Mouse (Mus musculus) E14TG2a.4 (cell line): Measurements from ENCODE around the gene Sipa1l1.

Experiments used
- H3K27me3 ChIP-seq: 2 replicates; pipeline ENCODE4 v1.6.1; 2014; ENCODE audit warnings: low read length, control low read depth; ENCODE audit not compliant: insufficient read depth
- H3K36me3 ChIP-seq: 2 replicates; pipeline ENCODE4 v1.6.1; 2014; ENCODE audit warnings: low read length, control low read depth; ENCODE audit not compliant: insufficient read depth
- H3K4me1 ChIP-seq: replicated peaks from 2 replicates; pipeline ENCODE4 v1.6.1; 2014; ENCODE audit warnings: low read depth, low read length, control low read depth
- H3K4me3 ChIP-seq: replicated peaks from 2 replicates; pipeline ENCODE4 v1.5.1; 2014; ENCODE audit warnings: mild to moderate bottlenecking, low read length
- H3K9me3 ChIP-seq: 2 replicates; pipeline ENCODE4 v1.6.1; 2014; ENCODE audit warnings: low read length, control low read depth
- CTCF ChIP-seq: conservative IDR thresholded peaks from 2 replicates; pipeline ENCODE4 v1.5.1; 2014; ENCODE audit warnings: low read length
- NANOG ChIP-seq: IDR thresholded peaks from 2 replicates; pipeline ENCODE4 v1.6.1; 2014; ENCODE audit warnings: borderline replicate concordance, low read length, mixed read lengths
- POU5F1 ChIP-seq: IDR thresholded peaks from 2 replicates; pipeline ENCODE4 v1.6.1; 2014; ENCODE audit warnings: low read length, borderline replicate concordance

The Sipa1l1 gene

DNA sequence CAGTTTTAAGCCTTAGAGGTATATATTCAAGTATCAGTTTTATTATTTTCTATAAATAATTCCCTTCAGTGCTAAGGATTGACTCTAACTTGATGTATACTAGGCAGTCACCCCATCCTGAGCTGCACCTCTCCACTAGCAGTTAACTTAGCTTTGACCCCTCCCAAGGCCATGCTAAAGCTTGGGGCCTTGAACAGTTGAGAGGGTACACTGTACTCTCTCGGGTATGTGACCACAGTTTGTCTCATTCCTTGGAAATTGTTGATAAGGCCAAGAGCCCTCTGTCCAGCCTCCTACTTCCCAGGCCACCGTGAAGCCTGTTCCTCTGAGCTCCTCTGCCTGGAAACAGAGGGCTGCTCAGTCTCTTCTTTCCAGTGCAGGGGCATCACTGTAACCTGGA lies 187.4 kb downstream of the Sipa1l1 start:
- Histone ChIP-seq H3K4me1 (peaks cover 12% of the 10 kb centered on the region), H3K4me3 (no peak overlapping the region), H3K27me3 (no peaks in the 10 kb centered on the region), H3K9me3 (no peaks in the 10 kb centered on the region), H3K36me3 (peaks cover 20% of the 10 kb centered on the region; the same call in 1 of the 2 replicates)
- TF ChIP-seq POU5F1: no peak

DNA sequence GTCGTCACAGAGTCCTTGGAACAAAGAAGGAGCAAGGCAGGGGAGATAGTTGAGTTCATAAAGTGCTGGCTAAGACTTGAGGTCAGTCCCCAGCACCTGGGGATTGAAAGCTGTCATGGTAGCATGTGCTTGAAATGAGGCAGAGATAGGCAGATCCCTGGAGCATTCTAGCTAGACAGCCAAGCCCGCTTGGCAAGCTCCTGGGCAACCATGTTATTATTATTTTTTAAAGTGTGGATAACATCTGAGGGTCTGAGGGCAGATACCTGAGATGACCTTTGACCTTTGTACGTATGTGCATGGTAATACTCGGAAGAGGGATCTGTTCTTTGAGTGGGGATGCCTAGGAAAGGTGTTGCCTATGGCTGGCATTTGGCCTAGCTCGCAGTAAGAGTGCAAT lies 188.3 kb downstream of the Sipa1l1 start:
- Histone ChIP-seq H3K36me3 (peaks cover 21% of the 10 kb centered on the region), H3K9me3 (no peaks in the 10 kb centered on the region), H3K4me1 (peaks cover 12% of the 10 kb centered on the region), H3K4me3 (no peak overlapping the region), H3K27me3 (no peaks in the 10 kb centered on the region)
- no peak for TF ChIP-seq CTCF
- TF ChIP-seq NANOG: no peak
- TF ChIP-seq POU5F1: no peak

DNA sequence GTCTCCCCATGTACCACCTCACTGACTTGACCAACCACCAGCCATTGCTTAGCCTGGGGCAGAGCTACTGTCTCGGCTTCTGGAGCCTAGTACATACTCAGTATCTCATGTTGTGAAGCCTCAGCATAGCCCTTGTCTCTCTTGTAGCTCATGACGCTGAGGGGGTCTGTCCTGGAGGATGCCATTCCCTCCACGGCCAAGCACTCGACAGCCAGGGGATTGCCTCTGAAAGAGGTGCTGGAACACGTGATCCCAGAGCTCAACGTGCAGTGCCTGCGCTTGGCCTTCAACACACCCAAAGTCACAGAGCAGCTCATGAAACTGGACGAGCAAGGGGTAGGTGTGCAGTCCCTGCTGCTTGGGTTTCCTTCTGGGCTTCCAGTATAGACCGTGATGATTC lies 193.7 kb downstream of the Sipa1l1 start:
- Histone ChIP-seq H3K27me3 (no peaks in the 10 kb centered on the region), H3K36me3 (peaks cover 21% of the 10 kb centered on the region), H3K4me3 (no peak overlapping the region), H3K4me1 (no peaks in the 10 kb centered on the region), H3K9me3 (no peaks in the 10 kb centered on the region)
- no peak for TF ChIP-seq NANOG
- no peak for TF ChIP-seq CTCF
- TF ChIP-seq POU5F1: no peak

DNA sequence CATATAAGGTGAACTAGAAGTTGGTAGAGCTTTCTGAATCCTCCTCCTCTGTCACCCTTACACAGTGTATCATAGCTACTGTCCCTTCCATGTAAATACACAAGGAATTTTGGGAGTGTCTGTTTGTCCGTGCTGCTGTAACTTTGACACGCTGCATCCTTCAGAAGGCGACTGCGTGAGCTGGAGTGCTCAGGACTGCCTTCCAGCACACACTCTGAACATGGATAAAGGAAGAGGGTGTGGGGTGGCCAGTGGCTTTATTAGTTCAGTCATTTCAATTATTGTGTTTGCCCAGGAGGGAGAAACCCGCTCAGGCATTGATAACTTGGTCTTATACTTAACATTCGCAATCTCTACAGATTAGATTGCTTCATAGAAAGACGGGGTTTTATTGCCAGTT lies 195.1 kb downstream of the Sipa1l1 start:
- H3K9me3 ChIP-seq: no peaks in the 10 kb centered on the region
- no peaks in the 10 kb centered on the region for H3K4me1 ChIP-seq
- TF ChIP-seq CTCF (no peak), NANOG (no peak), POU5F1 (no peak)
- no peaks in the 10 kb centered on the region for H3K27me3 ChIP-seq
- peaks cover 12% of the 10 kb centered on the region for H3K36me3 ChIP-seq
- H3K4me3 ChIP-seq: no peak overlapping the region

DNA sequence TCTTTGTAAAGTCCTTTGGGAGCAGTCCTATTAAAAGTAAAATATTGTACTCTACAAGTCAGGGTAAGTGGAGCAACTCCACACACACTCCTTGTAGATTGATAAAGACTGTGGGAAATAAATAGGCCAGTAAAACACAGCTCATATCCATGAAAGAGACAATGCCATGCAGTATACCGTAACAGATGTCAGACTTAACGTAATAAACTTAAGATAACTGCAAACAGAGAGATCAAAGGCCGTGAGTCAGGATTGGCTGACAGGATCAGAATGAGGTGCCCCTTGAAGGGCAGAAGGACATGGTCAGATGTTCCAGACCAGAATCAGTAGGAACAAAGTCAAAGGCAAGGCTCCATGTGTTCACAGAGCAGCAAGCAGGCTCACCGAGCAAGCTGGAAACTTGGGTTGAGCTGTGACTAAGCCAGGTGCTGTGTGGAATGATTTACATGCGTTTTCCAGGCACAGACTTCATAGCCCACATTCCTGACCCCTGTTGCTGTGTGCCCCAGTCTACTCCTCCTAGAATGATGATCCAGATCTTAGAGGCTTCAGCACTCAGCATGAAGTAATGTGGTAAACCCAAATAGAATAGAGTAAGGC lies 196.3 kb downstream of the Sipa1l1 start:
- Histone ChIP-seq H3K9me3 (no peaks in the 10 kb centered on the region), H3K4me3 (no peak overlapping the region), H3K4me1 (no peaks in the 10 kb centered on the region), H3K36me3 (peaks cover 12% of the 10 kb centered on the region), H3K27me3 (no peaks in the 10 kb centered on the region)
- TF ChIP-seq CTCF (no peak), POU5F1 (no peak), NANOG (no peak)

DNA sequence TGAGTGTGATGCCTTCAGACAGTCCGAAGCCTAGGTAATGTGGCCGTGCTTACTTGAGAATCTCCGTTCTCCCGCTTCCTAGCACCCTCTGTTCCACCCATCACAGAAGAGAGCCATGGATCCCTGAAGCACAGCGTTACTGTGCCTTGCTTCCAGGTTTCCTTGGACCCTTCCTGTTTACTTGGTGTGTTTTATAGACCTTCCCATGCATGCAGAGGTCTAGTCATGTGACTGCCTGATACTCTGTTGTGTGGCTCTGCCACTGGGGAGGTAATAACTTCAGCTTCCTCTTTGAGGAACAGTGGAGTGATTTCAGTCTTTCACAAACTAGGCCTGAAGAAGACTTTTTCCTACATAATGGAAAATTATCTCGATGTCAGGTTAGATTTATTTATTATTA lies 197.6 kb downstream of the Sipa1l1 start:
- no peaks in the 10 kb centered on the region for H3K4me1 ChIP-seq
- no peak overlapping the region for H3K4me3 ChIP-seq
- H3K27me3 ChIP-seq: no peaks in the 10 kb centered on the region
- no peaks in the 10 kb centered on the region for H3K9me3 ChIP-seq
- TF ChIP-seq NANOG: no peak
- TF ChIP-seq POU5F1: no peak
- peaks cover 9% of the 10 kb centered on the region for H3K36me3 ChIP-seq

DNA sequence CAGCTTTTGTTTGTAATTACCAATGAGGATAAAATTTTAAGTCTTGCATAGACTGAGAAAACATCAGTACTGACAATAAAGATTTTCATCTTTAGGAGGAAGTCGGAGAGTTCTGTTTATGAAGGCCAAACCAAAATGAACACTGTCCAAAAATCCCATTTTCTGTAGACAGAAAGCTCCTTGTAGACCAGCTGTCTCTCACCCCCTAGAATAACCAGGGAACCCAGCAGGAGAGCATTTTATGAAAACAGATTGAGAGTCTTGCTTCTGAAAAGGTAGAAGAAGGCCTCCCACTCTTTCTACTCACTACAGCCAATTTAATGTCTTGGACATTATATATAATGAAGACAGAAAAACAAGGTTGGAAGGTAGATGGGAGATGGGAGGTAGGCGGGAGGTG lies 198.2 kb downstream of the Sipa1l1 start:
- Histone ChIP-seq H3K36me3 (peaks cover 13% of the 10 kb centered on the region), H3K9me3 (no peaks in the 10 kb centered on the region), H3K4me1 (no peaks in the 10 kb centered on the region), H3K27me3 (no peaks in the 10 kb centered on the region), H3K4me3 (no peak overlapping the region)
- TF ChIP-seq POU5F1: no peak
- no peak for TF ChIP-seq NANOG
- no peak for TF ChIP-seq CTCF

DNA sequence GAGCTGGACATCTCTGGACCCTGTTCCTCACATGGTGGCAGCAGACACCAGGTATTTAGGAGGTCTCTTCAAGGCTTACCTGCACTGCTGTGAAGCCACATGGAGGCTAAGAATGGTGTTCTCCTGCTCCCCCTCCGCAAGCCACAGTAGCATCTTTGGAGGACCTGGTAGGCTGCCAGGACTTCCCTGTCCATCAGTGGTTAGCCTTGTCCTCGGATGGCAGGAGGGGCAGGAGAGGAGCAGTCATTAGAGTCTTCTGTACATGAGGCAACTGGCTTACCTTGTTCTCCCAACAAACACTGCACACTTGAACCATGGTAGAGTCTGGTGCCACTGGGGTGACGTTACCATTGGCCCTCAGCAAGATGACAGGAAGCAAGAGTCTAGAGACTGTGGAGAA lies 198.9 kb downstream of the Sipa1l1 start:
- Histone ChIP-seq H3K4me1 (no peaks in the 10 kb centered on the region), H3K4me3 (no peak overlapping the region), H3K36me3 (peaks cover 9% of the 10 kb centered on the region), H3K27me3 (no peaks in the 10 kb centered on the region), H3K9me3 (no peaks in the 10 kb centered on the region)
- no peak for TF ChIP-seq CTCF
- no peak for TF ChIP-seq NANOG
- no peak for TF ChIP-seq POU5F1

DNA sequence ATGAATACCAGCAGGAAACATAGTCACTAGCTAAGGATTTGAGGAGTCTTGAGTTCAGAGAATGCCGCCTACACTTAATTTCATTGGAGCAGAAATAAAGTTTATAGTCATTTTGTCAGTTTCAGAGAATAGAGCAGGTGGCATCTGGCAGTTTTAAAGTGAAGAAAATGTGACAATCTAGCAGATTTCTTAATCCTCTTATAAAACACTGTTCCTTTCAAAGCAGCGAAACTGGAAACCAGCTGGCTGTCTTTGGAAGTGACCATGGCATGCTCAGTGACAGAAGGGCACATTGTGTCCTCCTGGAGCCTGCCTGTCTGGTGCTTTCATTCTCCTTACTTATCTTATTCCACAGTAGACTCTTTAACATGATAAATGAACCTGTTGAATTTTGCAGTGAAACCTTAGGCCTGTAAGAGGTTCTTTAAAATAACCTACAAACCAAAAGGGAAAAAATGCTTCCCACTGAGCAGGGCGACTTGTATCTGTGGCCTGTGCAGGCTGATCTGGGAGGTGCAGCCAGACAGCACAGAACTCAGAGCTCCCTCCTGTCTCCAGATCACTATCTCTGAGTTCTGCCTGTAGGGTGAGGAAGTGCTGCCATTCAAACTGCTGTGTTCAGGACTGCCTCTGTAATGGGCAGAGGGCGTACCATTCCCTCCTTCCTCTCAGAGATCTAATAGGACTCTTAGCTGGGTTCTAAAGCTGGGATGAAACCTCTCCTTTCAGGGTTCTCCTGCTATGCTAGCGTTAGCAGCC lies 200.5 kb downstream of the Sipa1l1 start:
- Histone ChIP-seq H3K4me1 (no peaks in the 10 kb centered on the region), H3K4me3 (no peak overlapping the region), H3K36me3 (peaks cover 17% of the 10 kb centered on the region), H3K9me3 (no peaks in the 10 kb centered on the region), H3K27me3 (no peaks in the 10 kb centered on the region)
- TF ChIP-seq NANOG (no peak), CTCF (no peak), POU5F1 (no peak)
